Mouse (Mus musculus) forebrain, postnatal 0 days (tissue): ENCODE measurements around the gene Tpst1. TPM values are rescaled to one million over a fixed set of nuclear protein-coding genes. Genes with fewer than 3 reads are reported as not detected.

Source experiments
- ATAC-seq: fragments of 200-750 bp; cut with Nextera tagmentation; 2 replicates; pipeline ENCODE4 v1.8.0; 2017; ENCODE audit warnings: mild to moderate bottlenecking, moderate library complexity
- DNase-seq: peaks from one replicate; pipeline ENCODE4 v3.0.0-alpha.2; 2015
- H3K27ac ChIP-seq: fragments of 300-500 bp; sonication (generic); 2 replicates; pipeline ENCODE4 v1.5.1; 2014; ENCODE audit warnings: low read depth, mild to moderate bottlenecking, antibody characterized with exemption, low read length, moderate library complexity, mixed read lengths
- H3K27me3 ChIP-seq: fragments of 300-500 bp; sonication (generic); 2 replicates; pipeline ENCODE4 v1.6.1; 2014; ENCODE audit warnings: mild to moderate bottlenecking, low read length, mixed read lengths; ENCODE audit not compliant: insufficient read depth
- H3K36me3 ChIP-seq: fragments of 300-500 bp; sonication (generic); 2 replicates; pipeline ENCODE4 v1.6.1; 2014; ENCODE audit warnings: mild to moderate bottlenecking, moderate library complexity; ENCODE audit not compliant: insufficient read depth
- H3K4me1 ChIP-seq: fragments of 300-500 bp; sonication (generic); 2 replicates; pipeline ENCODE4 v1.6.1; 2014; ENCODE audit warnings: antibody characterized with exemption; ENCODE audit not compliant: insufficient read depth
- H3K4me2 ChIP-seq: fragments of 300-500 bp; sonication (generic); 2 replicates; pipeline ENCODE4 v1.6.1; 2014; ENCODE audit warnings: low read depth, mild to moderate bottlenecking, moderate library complexity
- H3K4me3 ChIP-seq: fragments of 300-500 bp; sonication (generic); 2 replicates; pipeline ENCODE4 v1.5.1; 2014; ENCODE audit warnings: low read depth, low read length, mixed read lengths
- H3K9ac ChIP-seq: fragments of 300-500 bp; sonication (generic); 2 replicates; pipeline ENCODE4 v1.6.1; 2014; ENCODE audit warnings: mild to moderate bottlenecking
- H3K9me3 ChIP-seq: fragments of 300-500 bp; sonication (generic); 2 replicates; pipeline ENCODE4 v1.6.1; 2016; ENCODE audit warnings: low read length
- CTCF ChIP-seq: sonication (generic); IDR thresholded peaks from 2 replicates; pipeline ENCODE4 v1.5.1; 2016; ENCODE audit warnings: antibody characterized with exemption, control low read depth, low read depth
- WGBS: fragments of 180-500 bp; shearing (Covaris S2); extraction: QIAGEN DNeasy Blood & Tissue Kit; methylation state at CpG from one replicate; pipeline ENCODE4 v1.1.7; 2014; 5-methylcytosine and 5-hydroxymethylcytosine counted together
- polyA plus RNA-seq: library from polyadenylated mRNA; unstranded; fragments of >200 nt; fragmentation: Nextera tagmentation; extraction: Ambion mirVana; gene quantifications from 2 replicates; pipeline ENCODE4 v1.2.1, GENCODE M21; 2015
- total RNA-seq: library from RNA; depleted of rRNA; stranded (reverse); fragments of >200 nt; gene quantifications from 2 replicates; pipeline ENCODE4 v1.2.3, GENCODE M21; 2014; rRNA removed

Gene Tpst1
- total and polyA plus RNA-seq, 2 experiments from 2014 or later = 55.3 to 55.4 TPM

DNA sequence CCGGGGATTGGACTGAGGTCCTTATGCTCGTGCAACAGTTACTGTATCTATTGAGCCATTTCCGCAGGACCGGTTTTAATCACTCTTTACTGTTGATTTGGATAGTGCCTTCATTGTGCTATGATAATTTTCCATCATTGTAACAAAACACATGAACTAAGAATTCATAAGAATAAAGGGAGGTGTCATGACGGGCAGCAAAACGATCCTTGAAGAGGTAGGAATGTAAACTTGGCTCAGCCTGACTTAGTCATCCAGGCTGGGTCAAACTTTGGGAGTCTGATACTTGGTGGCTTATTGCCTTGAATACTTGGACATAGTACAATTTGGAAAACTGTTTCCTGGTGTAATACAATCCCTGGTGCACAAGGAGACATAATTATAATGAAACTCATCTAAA is 112.2 kb downstream of the Tpst1 start:
- H3K27ac ChIP-seq = no peak overlapping the region
- TF ChIP-seq CTCF = no peak

More for the DNA sequence above, 112.2 kb downstream of the Tpst1 start:
- WGBS = 89% methylated on average over 6 of the region's 6 CpGs
- ATAC-seq (no peak), DNase-seq (no peak)
- H3K9me3 ChIP-seq = no peaks in the 10 kb centered on the region
- no peaks in the 10 kb centered on the region for H3K4me1 ChIP-seq
- no peak overlapping the region for H3K4me3 ChIP-seq
- H3K36me3 ChIP-seq = peaks cover 16% of the 10 kb centered on the region; the same call in 1 of the 2 replicates
- H3K27me3 ChIP-seq = no peaks in the 10 kb centered on the region
- H3K4me2 ChIP-seq = no peak overlapping the region
- no peak overlapping the region for H3K9ac ChIP-seq

Other genes with a start within 250 kb of the Tpst1 start
- 16.6 and 29.9 TPM in 2 replicates for gene Sumf2, start 226.3 kb upstream of the Tpst1 start, total RNA-seq
- gene Sumf2, start 226.3 kb upstream of the Tpst1 start, polyA plus RNA-seq = 21.2 and 22.3 TPM in 2 replicates
- 905 and 1,053 TPM in 2 replicates for gene Chchd2, start 185.9 kb upstream of the Tpst1 start, total RNA-seq
- 889 and 1,240 TPM in 2 replicates for gene Chchd2, start 185.9 kb upstream of the Tpst1 start, polyA plus RNA-seq
- gene Zbed5, start 177.6 kb upstream of the Tpst1 start, total RNA-seq = 21.2 and 23.6 TPM in 2 replicates
- gene Zbed5, start 177.6 kb upstream of the Tpst1 start, polyA plus RNA-seq = 8.3 and 9.8 TPM in 2 replicates
- gene Phkg1, start 174.8 kb upstream of the Tpst1 start, total RNA-seq = 1.2 and 1.4 TPM in 2 replicates
- 0.50 and 1.3 TPM in 2 replicates for gene Phkg1, start 174.8 kb upstream of the Tpst1 start, polyA plus RNA-seq
- 1.4 and 3.0 TPM in 2 replicates for gene Nupr1l, start 164.8 kb upstream of the Tpst1 start, total RNA-seq
- 5.5 and 5.6 TPM in 2 replicates for gene Nupr1l, start 164.8 kb upstream of the Tpst1 start, polyA plus RNA-seq
- gene Vkorc1l1, start 131.4 kb upstream of the Tpst1 start, total RNA-seq = 43.5 and 52.8 TPM in 2 replicates
- 16.9 and 22.0 TPM in 2 replicates for gene Vkorc1l1, start 131.4 kb upstream of the Tpst1 start, polyA plus RNA-seq
- gene Gusb, start 70.3 kb upstream of the Tpst1 start, total RNA-seq = 17.2 and 19.9 TPM in 2 replicates
- 27.7 and 29.3 TPM in 2 replicates for gene Gusb, start 70.3 kb upstream of the Tpst1 start, polyA plus RNA-seq
- gene Asl, start 44.1 kb upstream of the Tpst1 start, total RNA-seq = 28.7 and 33.2 TPM in 2 replicates
- 32.5 and 39.3 TPM in 2 replicates for gene Asl, start 44.1 kb upstream of the Tpst1 start, polyA plus RNA-seq
- 63.2 and 69.1 TPM in 2 replicates for gene Crcp, start 44.0 kb upstream of the Tpst1 start, total RNA-seq
- 87.1 and 91.2 TPM in 2 replicates for gene Crcp, start 44.0 kb upstream of the Tpst1 start, polyA plus RNA-seq
- 16.7 and 22.4 TPM in 2 replicates for gene Kctd7, start 71.5 kb downstream of the Tpst1 start, total RNA-seq
- gene Kctd7, start 71.5 kb downstream of the Tpst1 start, polyA plus RNA-seq = 7.4 and 10.7 TPM in 2 replicates
- gene Rabgef1, start 98.5 kb downstream of the Tpst1 start, total RNA-seq = 23.0 and 26.8 TPM in 2 replicates
- gene Rabgef1, start 98.5 kb downstream of the Tpst1 start, polyA plus RNA-seq = 23.8 and 32.5 TPM in 2 replicates
- 29.8 and 45.8 TPM in 2 replicates for gene Tmem248, start 143.8 kb downstream of the Tpst1 start, total RNA-seq
- gene Tmem248, start 143.8 kb downstream of the Tpst1 start, polyA plus RNA-seq = 20.6 and 29.1 TPM in 2 replicates
- 27.2 and 27.8 TPM in 2 replicates for gene Sbds, start 182.2 kb downstream of the Tpst1 start, total RNA-seq
- 43.7 and 45.2 TPM in 2 replicates for gene Sbds, start 182.2 kb downstream of the Tpst1 start, polyA plus RNA-seq
- gene Tyw1, start 182.3 kb downstream of the Tpst1 start, total RNA-seq = 18.0 and 19.8 TPM in 2 replicates
- gene Tyw1, start 182.3 kb downstream of the Tpst1 start, polyA plus RNA-seq = 17.8 and 18.5 TPM in 2 replicates